Mouse (Mus musculus): ENCODE measurements around the gene Trmt13.

Gene Trmt13

DNA sequence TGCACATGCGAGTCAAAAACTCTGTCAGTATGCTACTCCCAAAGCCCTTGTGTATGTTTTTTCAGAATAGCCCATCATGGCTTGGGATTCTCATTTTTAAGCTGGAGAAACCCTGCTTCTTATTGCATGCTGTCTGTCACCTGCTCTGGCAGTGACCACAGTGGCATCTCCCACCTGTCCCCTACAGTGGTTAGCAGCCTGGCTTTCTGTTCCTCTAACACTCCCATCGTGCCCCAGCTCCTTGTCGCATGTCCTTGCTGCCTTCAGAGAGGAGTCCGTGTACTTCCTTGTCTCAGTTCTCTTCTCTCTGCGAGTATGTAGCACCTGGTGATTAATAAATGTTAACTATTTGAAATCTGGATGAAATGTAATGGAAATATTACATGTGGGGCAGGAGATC lies 67.0 kb downstream of the Trmt13 start:
- DNase-seq (ENCODE audit: extremely low spot score), result no peak

DNA sequence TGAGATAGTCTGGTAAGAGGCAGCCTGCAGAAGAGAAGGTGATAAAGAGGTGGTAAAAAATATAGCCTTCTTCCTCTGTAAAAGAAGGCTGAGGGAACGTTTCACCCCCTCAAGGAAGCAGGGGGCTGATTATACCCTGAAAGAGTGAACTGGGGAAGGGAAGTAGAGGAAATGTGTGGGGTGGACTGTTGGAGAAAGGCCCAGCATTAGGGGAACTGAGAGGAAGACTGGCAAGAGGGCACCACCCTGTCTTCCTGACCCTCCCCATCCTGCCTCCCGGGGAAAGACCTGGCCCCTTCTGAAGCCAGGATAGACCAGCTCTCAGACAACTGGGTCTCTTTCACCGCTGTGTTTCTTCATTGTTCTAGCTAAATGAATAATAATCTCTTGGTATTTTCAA lies 71.9 kb downstream of the Trmt13 start:
- no peak for DNase-seq (ENCODE audit: extremely low spot score)

DNA sequence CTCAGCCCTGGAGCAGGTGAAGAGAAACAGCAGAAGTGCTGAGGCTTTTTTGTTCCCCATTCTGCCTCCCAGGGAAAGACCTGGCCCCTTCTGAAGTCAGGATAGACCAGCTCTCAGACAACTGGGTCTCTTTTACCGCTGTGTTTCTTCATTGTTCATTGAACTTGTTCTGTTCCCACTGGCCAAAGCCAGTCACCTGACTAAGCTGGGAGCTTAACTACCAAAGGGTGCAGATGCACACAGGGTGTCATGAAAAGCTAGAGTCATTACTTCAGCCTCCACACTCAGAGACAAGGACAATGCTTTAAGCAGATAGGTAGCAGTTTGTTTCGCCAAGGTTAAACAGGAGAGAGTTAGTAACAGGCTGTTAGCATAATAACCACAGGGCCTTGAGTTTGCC lies 72.3 kb downstream of the Trmt13 start:
- no peak for DNase-seq (ENCODE audit: extremely low spot score)

DNA sequence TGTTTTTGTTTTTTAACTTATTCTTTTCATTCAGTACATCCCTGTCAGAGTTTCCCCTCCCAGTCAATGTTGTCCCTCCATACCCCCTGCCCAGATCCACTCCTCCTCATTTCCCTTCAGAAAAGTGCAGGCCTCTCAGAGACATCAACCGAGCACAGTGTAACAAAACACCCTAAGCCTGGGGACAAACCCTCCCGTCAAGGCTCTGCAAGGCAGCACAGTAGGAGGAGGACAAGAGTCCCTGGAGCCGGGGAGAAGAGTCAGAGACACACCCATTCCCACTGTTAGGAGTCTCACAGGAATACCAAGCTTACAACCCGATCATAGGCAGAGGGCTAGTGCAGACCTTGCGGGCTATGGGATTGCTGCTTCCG lies 77.2 kb downstream of the Trmt13 start:
- peak; percentile 29 for DNase-seq (ENCODE audit: extremely low spot score)

DNA sequence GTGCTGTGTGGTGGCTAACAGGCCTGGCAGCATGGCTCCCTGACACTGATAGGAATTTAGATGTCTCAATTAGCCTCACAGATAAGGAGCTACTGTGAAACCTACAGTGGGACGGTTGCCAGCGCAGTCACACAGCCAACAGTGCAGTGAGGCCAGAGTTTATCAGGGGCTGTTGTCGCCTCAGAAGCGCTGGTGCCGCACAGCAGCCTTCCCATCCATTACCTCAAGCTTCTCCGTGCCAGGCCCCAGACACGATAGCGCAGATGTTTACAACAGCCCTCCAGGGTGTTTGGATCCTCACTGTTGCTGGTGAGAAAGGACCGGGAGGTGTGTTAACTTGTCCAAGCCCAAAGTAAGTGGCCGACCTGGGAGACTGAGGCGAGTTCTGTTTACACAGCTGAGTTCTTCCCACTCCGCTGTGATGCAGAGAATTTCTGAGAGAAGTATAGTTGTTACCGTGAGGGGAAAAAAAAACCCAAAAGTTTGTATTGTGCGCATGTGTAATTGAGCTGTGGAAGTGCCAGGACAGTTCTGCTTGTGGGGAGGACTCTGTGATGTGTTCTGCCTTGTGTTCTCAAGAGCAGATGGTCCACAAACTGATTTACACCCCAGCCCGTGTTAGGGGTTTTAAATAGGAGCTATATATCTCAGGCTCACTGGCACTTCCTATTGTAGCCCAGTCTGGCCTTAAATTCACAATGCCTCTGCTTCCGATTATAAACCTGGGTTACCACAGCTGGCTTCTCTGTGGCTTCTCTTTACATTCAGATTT lies 77.8 kb downstream of the Trmt13 start:
- peak; percentile 31 for DNase-seq (ENCODE audit: extremely low spot score)

All from embryo, embryonic 9.5 days (tissue).